11 mouse cellular contexts compared by ENCODE assay signal in genomic region chr2:161265211-161265610, GRCm38 (mm10).
A peak's percentile ranks its signal among the peaks of the same experiment; 100 is the strongest.
DNase-seq lines count a peak whose midpoint lies in the region; ATAC-seq lines count a peak whose summit lies in the region.
"Had no signal": no experiment of that assay in that cellular context is flagged by ENCODE, and none has a peak within 500 bp of the region (broad histone marks: within the 10 kb centered on the region; RNA-seq: fewer than 3 reads in every experiment).

No protein-coding gene starts in this region.

- peaks cover 26% of the 10 kb centered on the region for H3K4me1 ChIP-seq in forebrain, embryonic 13.5 days
- H3K4me1 ChIP-seq in intestine, embryonic 16.5 days (ENCODE audit: control insufficient read depth, insufficient read depth, low read length): no peaks in the 10 kb centered on the region
- H3K4me1 ChIP-seq: megakaryocyte, embryonic 14.5 days had no signal

- peak overlapping the region; percentile 63 for H3K27ac ChIP-seq in forebrain, embryonic 13.5 days
- H3K27ac ChIP-seq in intestine, embryonic 16.5 days (ENCODE audit: low read length): no peak overlapping the region

- no peak overlapping the region for H3K9ac ChIP-seq in forebrain, embryonic 13.5 days
- H3K9ac ChIP-seq in intestine, embryonic 16.5 days (ENCODE audit: low read depth, low read length): no peak overlapping the region

- WGBS in forebrain, embryonic 13.5 days: 3% methylated on average over 8 of the region's 8 CpGs
- 67% methylated on average over 8 of the region's 8 CpGs for WGBS in intestine, embryonic 16.5 days

- H3K36me3 ChIP-seq in forebrain, embryonic 13.5 days (ENCODE audit: poor library complexity, severe bottlenecking): no peaks in the 10 kb centered on the region
- H3K36me3 ChIP-seq in intestine, embryonic 16.5 days (ENCODE audit: control insufficient read depth, insufficient read depth, low read length): no peaks in the 10 kb centered on the region

- H3K27me3 ChIP-seq in forebrain, embryonic 13.5 days: no peaks in the 10 kb centered on the region
- no peaks in the 10 kb centered on the region for H3K27me3 ChIP-seq in intestine, embryonic 16.5 days (replicated peaks; ENCODE audit: control insufficient read depth, insufficient read depth, low read length)
- H3K27me3 ChIP-seq: megakaryocyte, embryonic 14.5 days had no signal

- peak overlapping the region; percentile 17; the same call in 1 of the 2 replicates for H3K4me2 ChIP-seq in forebrain, embryonic 13.5 days
- H3K4me2 ChIP-seq in intestine, embryonic 16.5 days (ENCODE audit: low read depth, low read length): no peak overlapping the region

- ATAC-seq in forebrain, embryonic 13.5 days: peak; percentile 91
- ATAC-seq in intestine, embryonic 16.5 days: no peak
- ATAC-seq: activated CD4-positive, CD25-positive, alpha-beta regulatory T cell, adult 4 months had no signal

- no peaks in the 10 kb centered on the region for H3K9me3 ChIP-seq in forebrain, embryonic 13.5 days (replicated peaks)
- H3K9me3 ChIP-seq in intestine, embryonic 16.5 days (ENCODE audit: control insufficient read depth, low read length): no peaks in the 10 kb centered on the region

- no peak overlapping the region for H3K4me3 ChIP-seq in forebrain, embryonic 13.5 days
- H3K4me3 ChIP-seq in intestine, embryonic 16.5 days (ENCODE audit: low read length): no peak overlapping the region
- H3K4me3 ChIP-seq: megakaryocyte, embryonic 14.5 days had no signal

- peak; percentile 6 to 17 for DNase-seq in cerebellum, postnatal 14 days
- DNase-seq in cerebellum, adult 18-20 months: no peak
- peak; percentile 14 for DNase-seq in left cerebral cortex, adult 11 months (ENCODE audit: low spot score)
- no peak for DNase-seq in left cerebral cortex, adult 9 months (ENCODE audit: low spot score in 2 of 2)
- peak; percentile 17 to 21 for DNase-seq in layer of hippocampus, postnatal 10 days (ENCODE audit: low spot score in 2 of 2)
- DNase-seq in thymus, postnatal 4 days: no peak
- DNase-seq: thymus, adult 2 months had no signal

Comparison
In these comparisons a context has a peak if more than half of its experiments do, and no peak if none do; other contexts are left out.
1. DNase-seq: peak in cerebellum, postnatal 14 days (2 of 2), left cerebral cortex, adult 11 months (single experiment) and layer of hippocampus, postnatal 10 days (2 of 2); none in cerebellum, adult 18-20 months (0 of 2), left cerebral cortex, adult 9 months (0 of 2) and thymus, postnatal 4 days (single experiment).